Mouse (Mus musculus) left cerebral cortex, postnatal 25 days (tissue): ENCODE measurements around the gene Kif21b. TPM values are rescaled to one million over a fixed set of nuclear protein-coding genes. Genes with fewer than 3 reads are reported as not detected.
A peak's percentile ranks its signal among the peaks of the same experiment; 100 is the strongest.

ENCODE experiments used
- DNase-seq, 2 experiments: peaks; one replicate each; pipeline ENCODE4 v3.0.0; 2022; ENCODE audit warnings: low spot score in 2 of 2, mixed read lengths in 1 of 2
- intact Hi-C: fragments of 180-260 bp; cut with DNase I; formaldehyde crosslinking; loops from one replicate; pipeline ENCODE4 v1.15.1; 2025
- total RNA-seq, 2 experiments: library from RNA; stranded (reverse); gene quantifications; 2 replicates each; pipeline ENCODE4 v1.2.3; 2021

Kif21b gene
- total RNA-seq, 2 experiments from 2014 or later = 68.4 to 73.0 TPM

DNA sequence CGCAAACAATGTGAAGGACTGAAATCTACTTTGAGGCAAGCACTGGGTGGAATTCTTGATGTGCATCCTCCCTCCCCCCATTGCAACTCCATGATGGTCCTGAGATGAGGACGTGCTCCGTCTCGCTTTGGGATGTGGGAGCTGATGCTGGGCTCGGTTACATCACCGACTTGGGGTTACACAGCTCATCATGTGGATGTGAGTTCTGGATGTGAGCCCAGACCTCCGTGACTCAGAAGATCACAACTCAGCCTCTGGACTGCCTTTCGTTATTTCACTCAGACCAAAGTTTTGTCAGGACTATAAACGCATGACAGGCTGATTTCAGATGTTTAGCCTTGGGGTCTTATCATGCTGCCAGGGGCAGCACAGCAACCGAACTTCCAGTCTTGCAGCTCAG, 4.3 kb upstream of the Kif21b start:
- DNase-seq = peak; percentile 20 to 75
- intact Hi-C loops = no loop called here

DNA sequence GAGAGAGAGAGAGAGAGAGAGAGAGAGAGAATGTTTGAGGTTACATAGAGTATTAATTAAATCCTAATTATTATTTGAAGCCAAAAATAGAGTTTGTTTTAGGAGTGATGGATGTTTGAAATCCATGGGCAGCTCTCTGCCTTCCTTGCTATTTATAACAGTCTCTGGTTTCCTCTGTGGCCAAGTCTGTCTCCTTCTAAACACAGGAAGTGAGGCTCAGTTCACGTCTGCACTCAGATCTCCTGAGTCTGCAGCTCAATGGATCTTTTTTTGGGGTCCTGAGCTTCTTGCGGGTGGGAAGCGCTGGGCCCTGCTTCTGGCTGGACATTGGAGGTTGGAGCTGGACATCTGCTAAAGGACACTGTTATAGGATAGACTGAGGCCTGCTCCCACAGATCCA, 3.3 kb upstream of the Kif21b start:
- intact Hi-C loops = no loop called here
- peak in 1 of 2 experiments; percentile 25 for DNase-seq

DNA sequence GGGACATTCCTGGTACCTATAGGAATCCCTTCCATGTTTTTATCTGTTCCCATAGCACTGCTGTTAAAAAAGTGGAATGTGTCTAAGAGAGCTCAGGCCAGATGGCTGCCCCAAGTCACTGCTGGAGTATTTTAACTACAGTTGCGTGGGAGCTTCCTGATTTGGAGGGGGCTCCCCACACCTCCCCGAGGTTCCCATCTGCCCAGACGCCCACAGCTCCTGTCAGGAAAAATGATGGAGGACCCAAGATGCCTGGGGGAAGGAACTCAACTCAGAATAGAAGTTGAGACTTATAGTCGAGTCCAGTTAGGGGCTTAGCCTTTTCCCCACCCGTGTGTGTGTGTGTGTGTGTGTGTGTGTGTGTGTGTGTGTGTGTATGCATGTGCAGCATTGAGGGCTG, 2.8 kb upstream of the Kif21b start:
- intact Hi-C loops = no loop called here
- DNase-seq = peak; percentile 75 to 96

DNA sequence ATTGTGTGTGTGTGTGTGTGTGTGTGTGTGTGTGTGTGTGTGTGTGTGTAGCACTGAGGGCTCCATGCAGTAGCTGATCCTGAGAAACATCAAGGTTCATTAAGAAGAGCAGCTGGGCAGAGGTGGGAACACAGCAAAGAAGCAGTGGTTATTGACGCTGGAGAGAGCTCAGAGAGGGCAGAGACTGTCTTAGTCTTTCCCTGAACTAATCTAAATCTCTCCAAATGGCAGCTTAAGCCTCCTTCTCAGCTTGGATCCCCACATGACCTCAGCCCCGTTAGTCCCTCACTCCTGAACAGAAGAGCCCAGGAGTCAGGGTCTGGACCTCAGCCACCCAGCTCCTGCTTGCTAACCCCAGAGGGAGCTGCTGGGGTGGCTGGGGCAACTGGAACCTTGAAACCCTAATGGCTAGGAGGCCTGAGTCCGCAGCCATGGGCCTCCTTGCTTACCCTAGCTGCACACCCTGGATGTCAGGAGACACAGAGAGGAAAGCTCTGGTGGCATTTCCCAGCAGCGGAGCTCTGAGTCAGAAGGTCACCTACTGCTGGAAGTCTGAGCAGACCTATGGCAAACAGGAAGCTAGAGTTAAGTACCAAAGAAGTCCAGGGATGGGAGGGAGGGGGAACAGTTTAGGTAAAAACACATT, 2.1 kb upstream of the Kif21b start:
- intact Hi-C loops = no loop called here
- DNase-seq = no peak

DNA sequence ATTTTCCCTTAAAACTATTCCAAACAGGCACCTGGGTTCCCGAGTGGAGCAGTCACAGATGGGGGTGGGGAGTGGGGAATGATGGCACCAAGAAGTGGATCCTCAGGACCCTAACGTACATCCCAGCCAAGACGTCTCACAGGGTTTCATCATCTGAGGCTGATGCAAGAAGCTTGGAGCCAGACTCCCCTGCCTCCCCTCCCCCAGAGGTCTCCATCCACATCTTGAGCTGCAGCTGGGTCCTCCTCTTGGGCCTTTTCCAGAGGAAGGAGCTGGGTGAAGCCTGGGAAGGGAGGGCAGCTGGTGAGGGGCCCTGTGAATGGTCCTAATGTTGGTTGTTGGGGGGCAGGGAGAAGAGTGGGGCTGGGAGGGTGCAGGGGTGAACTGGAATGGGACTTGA, 1.1 kb upstream of the Kif21b start:
- intact Hi-C loops = no loop called here
- DNase-seq = no peak

DNA sequence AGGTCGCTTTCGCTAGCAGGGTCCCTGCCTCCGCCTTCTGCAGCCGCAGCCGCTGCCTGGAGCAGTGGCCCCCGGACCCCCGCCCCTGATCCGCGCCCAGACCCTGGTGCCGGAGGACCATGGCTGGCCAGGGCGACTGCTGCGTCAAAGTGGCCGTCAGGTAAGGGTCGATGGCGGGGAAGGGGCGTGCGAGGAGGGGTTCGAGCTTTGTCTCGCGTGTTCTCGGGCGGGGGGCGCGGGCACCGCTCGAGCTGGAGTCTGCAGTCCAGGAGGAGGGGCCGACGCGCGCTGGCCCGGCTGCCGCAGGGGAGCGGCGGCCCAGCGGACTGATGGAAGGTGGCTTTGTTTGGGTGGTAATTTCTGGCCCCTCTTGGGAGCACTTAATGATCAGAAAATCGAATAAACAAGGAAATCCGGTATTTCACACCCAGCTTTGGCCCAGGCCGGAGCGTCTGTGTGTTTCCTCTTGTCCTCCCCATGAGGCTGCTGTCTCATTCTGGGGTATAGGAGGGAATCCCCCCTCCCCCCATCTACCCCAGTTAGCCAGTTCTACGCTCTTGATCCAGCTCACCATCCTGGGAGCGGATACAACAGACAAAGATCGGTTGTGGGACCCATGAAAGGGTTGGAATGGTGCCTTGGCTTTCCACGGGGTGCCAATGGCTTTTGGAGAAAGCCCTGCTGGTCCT, 558 bp downstream of the Kif21b start:
- intact Hi-C loops = loop anchor here (2.0 kb wide), 1 partner anchor 77 kb away; no protein-coding TSS in a partner anchor
- peak in 1 of 2 experiments; percentile 61 for DNase-seq

DNA sequence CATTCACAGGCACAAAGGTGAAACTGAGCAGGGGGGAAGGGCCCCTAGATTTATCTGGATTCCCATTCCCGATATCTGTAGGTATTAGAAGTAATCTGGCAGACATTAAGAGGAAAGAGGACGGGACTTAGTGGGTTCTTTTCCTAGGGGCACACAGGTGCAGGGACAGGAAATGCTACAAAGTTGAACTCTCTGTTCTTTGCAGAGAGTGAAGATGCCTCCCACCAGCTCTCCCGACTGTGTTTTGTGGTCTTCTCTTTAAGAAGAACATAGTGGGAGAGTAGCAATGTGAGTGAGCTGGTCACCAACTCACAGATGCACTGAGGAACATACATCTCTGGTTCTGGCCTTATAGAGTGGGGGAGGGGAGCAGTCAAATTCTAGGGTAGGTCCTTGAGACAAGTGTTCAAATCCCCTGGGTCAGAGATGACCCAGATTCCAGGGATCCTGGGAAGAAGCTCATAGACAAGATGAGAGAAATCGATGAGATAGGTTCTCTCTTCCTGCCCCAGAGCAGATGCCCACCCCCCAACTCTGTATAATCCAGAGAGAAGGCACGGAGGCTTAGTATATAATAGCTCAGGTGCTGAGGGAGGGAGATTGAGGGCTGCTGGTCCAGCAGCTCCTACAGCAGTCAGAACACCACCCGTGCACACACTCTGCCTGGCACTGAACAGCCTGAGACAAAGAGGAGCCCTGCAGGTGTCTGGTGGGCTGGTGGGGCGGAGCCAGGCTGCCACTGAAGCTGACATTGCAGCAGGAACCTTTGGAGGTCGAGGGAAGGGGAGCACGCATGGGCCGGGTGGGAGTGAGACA, 1.4 kb downstream of the Kif21b start:
- intact Hi-C loops = loop anchor here (2.0 kb wide), 1 partner anchor 78 kb away; no protein-coding TSS in a partner anchor
- DNase-seq = no peak

DNA sequence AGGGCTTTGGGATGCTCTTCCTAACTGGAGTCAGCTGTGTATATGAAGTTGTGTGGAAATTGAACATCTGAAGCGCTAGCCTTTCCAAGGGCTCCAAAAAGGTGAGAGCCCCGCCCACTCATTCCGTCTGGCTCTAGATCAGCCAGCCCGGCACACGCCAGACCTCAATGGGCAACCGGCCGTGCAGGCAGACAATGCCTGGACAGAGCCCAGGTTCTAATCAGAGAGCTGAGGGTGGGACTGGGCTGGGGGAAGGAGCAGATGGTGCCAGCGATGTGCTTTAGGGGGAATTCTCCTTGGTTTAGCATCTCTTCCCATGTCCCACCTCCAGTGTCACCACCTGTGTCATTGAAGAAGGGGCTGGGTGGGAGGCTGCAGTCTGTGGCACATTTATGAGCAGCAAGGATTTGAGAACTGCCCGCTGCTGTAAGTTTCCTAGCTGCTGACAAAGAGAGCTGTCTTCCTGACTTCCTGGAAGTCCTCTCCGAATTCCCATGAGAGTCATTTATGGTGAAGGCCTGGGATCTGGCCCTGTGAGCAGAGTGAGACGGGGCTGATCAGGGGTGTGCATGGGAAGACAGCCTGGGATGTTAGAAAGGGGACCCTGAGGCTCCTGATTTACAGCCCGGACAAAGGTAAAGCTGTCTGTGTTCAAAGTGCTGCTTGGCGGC, 2.5 kb downstream of the Kif21b start:
- peak in 1 of 2 experiments; percentile 71 for DNase-seq
- intact Hi-C loops = loop anchor here (2.0 kb wide), 1 partner anchor 79 kb away; no protein-coding TSS in a partner anchor

DNA sequence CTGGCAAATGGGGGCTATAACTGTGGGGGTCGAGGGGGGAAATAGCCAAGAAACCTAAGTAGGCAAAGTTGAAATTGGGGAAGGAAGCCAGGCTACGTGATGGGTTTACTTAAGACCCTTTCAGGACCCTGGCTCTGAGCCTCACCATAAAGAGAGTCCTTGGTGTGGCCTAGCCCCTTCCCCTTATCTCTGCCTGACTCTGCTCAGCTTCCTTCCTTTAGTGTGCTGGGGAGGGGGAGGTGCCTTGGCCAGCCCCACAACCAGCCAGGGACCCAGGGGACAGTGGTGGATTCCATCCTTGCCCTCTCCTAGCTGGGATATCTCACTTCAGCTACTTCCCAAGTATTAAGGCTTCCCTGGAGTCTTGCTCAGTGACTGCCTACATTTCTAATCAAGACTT, 3.4 kb downstream of the Kif21b start:
- no peak for DNase-seq
- intact Hi-C loops = no loop called here

DNA sequence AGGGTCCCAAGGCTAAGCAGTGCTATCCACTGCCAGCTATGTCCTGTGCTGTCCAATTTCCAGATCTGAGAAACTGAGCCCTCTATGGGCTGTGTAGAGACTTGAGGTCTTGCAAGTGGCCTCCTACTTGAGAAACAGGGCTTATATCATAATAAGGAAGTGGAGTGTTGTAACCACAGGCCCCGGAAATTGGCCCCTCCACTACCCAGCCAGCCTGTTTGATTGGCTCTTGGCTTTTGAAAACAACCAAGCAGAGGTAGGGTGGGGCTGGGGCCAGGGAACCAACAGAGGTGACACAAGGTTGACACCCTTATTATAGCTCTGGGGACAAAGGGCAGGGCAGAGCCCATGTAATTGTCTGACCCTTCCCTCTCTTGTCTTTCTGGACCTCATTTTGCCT, 3.9 kb downstream of the Kif21b start:
- intact Hi-C loops = no loop called here
- DNase-seq = no peak

DNA sequence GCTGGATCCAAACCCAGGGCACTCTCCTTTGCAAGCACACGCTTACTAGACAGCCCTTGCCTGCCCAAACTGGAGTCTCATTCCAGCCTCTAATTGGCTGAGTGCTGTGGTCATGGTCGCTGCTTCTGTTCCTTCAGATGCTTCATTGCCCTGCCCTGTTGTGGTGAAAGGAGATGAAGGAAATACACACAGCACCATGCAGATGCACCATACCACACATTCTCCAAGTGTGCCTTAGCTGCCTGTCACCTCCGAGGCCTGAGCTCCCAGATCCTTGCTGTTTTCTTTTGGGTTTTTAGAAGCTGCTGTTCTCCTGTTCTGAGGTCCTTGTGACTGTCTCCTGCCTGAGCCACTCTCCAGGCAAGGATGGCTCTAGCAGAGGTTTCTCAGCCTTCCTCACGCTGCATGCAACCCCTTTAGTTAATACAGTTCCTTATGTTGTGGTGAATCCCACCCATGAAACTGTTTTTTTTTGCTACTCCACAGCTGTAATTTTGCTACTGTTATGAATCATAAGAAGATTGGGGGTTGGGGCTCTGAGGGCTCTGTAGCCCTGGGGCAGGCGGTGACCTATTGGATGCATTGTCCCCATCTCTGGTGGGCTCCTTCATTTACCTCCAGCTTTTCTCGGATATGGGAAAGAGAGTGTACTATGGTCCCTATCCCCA, 4.7 kb downstream of the Kif21b start:
- DNase-seq = no peak
- intact Hi-C loops = no loop called here

DNA sequence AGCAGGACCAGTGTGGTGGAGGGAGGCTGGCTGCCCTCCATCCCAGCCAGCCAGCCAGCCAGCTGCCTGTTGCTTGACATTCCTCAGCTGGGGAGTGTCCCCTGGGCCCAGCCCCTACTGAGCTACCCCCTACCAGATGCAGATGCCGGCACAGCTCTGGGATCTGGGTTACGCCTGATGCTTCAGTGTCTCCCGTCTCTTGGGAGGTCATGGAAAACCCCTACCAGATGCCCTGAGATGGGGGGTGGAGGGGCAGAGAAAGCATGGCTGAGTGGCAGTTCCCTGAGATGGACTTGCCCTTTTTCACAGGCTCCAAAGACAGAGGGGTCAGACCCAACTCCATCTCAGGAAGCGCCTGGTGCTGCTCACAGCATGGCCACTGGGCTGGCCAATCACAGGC, 5.4 kb downstream of the Kif21b start:
- intact Hi-C loops = no loop called here
- no peak for DNase-seq

DNA sequence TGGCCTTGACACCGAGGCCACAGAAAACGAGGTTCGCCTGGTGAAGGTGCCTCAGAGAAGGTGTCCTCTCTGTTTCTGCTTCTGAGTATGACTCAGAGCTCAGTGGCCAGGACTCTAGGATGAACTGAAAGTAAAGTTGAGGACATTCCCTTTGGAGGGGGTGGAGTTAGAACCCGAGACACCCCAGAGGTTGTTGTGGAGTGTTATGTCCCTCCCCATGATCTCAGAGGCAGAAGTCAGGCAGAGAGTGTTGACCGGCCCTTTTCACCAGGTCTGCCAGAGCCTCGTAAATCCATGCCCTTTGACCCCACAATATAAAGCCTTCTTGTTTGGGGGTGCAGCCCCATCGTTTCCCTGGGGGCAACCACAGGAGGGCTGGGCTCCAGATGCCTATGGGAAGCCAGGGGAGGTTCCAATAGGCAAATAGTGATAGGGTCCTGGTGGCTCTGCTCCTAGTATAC, 5.9 kb downstream of the Kif21b start:
- DNase-seq = no peak
- intact Hi-C loops = no loop called here

DNA sequence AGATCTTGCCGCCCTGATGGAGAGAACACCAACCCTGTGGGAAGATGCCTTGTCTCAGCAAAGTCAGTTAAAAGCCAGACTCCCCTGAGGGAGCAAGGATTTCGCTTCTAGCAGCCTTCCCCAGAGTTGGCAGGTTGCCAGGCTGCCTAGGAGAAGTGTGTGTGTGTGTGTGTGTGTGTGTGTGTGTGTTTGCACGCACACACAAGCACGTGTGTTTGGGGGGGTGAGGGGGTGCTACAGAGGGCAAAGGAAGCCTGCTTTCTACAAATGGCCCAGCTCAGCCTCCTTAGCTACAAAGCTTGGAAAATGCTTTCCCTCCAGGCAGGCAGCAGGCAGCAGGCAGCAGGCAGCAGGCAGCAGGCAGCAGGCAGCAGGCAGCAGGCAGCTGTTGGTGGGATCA, 6.4 kb downstream of the Kif21b start:
- intact Hi-C loops = no loop called here
- DNase-seq = peak in 1 of 2 experiments; percentile 70

DNA sequence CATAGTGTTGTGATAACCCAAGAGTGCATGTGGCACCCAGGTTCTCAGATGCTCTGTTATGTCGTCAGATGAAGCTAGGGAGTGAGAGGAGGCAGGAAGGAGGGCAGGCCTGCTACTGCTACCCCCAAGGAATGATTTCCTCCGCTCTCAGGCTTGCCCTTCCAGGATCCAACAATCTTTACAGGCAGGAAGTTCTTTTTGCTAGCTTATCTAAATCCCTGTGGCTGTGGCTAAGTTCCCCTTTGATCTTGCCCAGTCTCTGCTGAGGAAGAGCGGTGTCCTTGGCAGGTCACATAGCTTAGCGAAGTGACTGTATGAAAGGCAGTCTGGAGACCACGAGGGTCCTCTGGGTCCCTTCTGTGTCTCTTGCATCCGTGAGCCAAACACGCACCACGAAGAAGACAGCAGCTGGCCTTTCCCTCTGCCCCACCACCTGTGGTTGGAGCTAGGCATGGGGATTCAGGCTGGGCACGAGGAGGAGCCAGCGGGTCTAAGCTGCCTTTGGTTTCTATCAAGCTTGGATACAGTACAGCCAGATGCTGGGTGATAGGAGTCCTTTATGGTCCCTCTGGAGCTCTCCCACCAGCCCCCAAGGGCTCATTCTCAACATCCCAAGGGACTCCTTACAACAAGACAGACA, 7.1 kb downstream of the Kif21b start:
- DNase-seq = no peak
- intact Hi-C loops = no loop called here

DNA sequence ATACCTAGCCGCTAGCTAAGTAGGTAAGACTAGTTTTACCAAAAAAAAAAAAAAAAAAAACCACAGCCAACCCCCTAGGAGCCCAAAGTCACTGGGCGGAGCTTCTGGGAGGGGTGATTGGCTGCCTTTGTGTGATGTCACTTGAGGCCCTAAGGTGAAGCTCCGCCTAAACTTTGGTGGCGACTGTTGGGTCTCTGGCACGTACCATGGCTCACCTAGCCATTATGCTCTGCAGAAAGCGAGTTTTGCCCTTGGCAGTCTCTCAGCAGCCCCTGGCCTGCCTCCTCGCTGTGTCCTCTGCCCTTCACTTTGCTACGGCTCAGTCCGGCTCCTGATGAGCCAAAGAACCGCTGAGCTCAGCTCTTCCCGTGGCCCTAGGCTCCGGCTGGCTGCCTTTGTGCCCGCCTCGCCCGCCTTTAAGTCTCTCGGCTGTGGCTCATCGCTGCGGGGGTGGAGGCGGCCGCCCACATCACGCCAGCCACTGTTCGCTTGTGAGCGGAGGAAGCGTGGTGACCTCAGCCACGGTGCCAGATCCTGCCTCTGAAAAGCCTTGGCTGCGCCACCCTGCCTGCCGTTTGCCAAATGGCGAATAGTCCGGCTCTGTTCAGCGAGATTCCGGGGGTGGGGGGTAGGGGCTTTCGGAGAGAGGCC, 8.9 kb downstream of the Kif21b start:
- intact Hi-C loops = no loop called here
- DNase-seq = peak; percentile 84 to 94

DNA sequence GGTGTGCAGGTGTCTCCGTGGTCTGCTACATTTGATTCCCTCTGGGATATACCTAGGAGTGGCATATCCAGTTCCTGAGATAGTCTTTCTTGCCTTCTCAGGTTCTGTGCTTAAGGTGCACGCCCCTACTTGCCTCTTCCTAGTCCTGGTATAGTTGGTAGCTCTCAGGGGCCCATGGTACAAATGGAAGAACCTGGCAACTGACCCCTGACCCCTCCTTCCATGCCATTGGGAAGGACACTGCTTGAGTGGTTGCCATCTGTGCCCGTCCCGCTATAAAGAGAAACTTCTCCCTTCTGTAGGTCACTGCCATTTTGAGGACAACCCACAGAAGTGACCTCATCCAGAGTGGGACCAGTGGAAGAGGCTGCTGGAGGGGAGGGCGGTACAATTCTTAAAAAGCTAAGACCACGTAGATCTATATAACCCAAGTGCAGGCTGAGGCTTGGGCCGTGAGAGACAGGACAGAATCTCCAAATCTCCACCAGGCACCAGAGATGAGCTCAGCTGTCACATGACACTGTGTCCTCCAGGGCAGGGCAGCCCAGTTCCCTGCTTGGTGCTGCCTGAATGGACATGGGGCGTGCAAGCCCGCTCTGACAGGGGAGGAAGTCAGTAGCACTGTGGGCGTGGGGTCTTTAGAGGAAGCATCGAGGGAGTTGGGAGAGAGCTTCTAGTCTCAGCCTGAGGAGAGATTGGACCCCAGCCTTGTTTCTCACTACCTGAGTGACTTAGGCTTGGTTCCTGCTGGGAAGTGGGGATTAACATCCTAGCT, 10.2 kb downstream of the Kif21b start:
- DNase-seq = peak in 1 of 2 experiments; percentile 69
- intact Hi-C loops = no loop called here

DNA sequence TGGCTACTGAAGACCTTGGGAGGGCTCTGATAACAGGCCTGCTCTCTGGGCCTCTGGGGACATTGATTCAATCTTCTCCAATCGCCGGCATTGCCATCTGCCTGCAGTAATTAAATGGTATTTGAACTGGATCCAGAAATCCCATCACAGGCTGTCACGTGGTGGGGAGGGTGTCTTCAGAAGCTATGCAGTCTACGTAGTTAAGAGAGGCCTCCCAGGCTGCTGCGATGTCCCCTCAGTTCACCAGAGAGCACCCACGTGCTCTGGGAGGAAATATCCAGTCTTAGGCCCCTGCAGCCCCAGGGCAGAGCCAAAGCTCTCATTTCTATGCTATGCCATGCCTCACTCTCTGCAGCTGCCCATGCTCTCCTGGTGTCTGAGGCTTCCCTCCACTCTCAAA, 11.1 kb downstream of the Kif21b start:
- intact Hi-C loops = no loop called here
- DNase-seq = peak; percentile 62 to 78
